Mouse (Mus musculus) megakaryocyte progenitor cell, adult 5-6 weeks (primary cell): Measurements from ENCODE around the gene Otud5. TPM values are rescaled to one million over a fixed set of nuclear protein-coding genes. Genes with fewer than 3 reads are reported as not detected.
"Not testable (repeated sequence)": the region's sequence is repeated elsewhere in the genome, so short reads cannot be mapped to it uniquely, and the experiment has no call there.

Experiments used
- ATAC-seq: replicated peaks from 2 replicates; pipeline ENCODE4 v1.8.0; 2016; ENCODE audit warnings: mild to moderate bottlenecking, moderate TSS enrichment, inconsistent platforms; ENCODE audit not compliant: poor library complexity
- total RNA-seq, 2 experiments: library from RNA; stranded (forward) in 1 of 2; stranded (reverse) in 1 of 2; fragments of 157-497, 149-512 nt in 1 of 2; fragments of 200-1000 nt in 1 of 2; gene quantifications; 2 replicates each; pipeline versions ENCODE4 v1.2.3 to v1.2.4; 2015 to 2017

Gene Otud5
- total RNA-seq (2015) = 33.0 and 33.7 TPM in 2 replicates
- total RNA-seq (2017) = 48.6 and 58.7 TPM in 2 replicates

GRCm38 (mm10) chrX:7841163-7842162 lies at the start of gene Otud5:
Gene Otud5, plus strand, starts transcription at chrX:7841364.
- ATAC-seq = peak; percentile 78

GRCm38 (mm10) chrX:7793361-7793760 lies 47.8 kb upstream of the Otud5 start:
- peak; percentile 62 for ATAC-seq

- peak; percentile 61 for ATAC-seq
Measured at GRCm38 (mm10) chrX:7795016-7795415, 46.1 kb upstream of the Otud5 start.

DNA sequence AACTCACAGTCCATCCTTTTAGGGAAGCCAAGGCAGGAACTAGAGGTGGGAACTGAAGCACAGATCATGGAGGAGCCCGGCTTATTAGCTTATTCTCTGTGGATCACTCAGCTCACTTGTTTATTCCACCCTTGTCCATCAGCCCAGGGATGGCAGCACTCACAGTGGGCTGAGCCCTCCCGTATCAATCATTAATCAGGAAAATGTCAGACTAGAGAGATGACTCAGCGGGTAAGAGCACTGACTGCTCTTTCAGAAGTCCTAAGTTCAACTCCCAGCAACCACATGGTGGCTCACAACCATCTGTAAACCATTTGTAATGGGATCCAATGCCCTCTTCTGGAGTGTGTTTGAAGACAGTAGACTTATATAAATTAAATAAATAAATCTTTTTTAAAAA lies 43.8 kb upstream of the Otud5 start:
- ATAC-seq = no peak

DNA sequence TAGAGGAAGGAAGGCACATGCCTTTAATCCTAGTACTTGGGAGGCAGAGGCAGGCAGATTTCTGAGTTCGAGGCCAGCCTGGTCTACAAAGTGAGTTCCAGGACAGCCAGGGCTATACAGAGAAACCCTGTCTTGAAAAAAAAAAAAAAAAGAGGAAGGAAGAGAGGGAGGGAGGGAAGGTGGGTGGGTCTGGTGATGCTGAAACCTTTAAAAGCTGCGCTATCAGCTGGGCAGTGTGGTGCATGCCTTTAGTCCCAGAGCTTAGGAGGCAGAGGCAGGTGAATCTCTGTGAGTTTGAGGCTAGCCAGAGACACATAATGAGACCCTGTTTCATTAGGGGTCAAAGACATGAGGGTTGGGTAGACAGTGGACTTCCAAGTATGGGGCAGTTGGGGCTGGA lies 39.0 kb upstream of the Otud5 start:
- ATAC-seq = not testable (repeated sequence)

GRCm38 (mm10) chrX:7815016-7815415 lies 26.1 kb upstream of the Otud5 start:
- peak; percentile 79 for ATAC-seq

DNA sequence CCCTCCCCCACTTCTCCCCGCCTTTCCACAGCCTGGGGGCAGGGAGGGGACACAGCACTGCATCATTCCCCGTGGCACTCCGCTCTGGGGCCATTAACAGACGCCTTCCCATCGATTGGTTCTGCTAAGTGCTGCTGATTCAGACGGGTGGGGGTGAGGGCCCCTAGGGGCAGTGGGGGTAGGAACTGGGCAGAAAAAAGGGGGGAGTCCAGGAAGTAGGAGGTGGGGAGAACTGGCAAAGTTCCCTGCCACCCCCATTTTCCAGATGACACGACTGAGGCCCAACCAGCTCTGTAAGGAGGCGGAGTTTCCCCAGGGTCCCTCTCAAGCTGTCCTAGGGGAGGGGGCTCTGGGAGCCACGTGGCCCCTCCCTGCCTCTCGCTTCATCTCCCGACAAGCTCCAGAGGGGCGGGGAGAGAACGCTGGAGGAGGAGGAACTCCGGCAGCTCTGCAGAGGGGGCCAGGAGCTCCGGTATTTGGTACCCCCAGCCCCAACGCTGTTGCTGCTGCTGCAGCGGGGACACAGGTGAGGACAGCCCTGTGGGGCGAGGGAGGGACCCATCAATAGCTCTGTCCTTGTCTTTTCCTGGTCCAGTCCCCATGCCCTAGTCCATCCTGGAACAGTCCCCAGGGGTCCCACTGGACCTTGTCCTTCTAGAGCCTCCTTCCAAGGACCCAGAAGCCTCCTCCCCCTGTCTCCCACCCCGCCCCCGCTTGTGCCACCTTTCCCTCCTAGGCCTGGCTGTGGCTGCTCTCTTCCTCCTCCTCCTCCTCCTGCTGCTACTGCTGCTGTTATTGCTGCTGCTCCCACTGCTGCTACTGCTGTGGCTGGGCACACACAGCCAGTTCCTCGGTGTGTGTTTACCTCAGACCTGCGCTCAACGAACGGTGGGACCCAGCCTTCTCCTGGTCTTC lies 19.0 kb upstream of the Otud5 start, which contains the start of gene Kcnd1:
Gene Kcnd1 (plus strand): TSS at position 425 of the 915 bp plus-strand sequence.
- ATAC-seq = peak; percentile 20

GRCm38 (mm10) chrX:7837146-7837545 lies 4.0 kb upstream of the Otud5 start:
- ATAC-seq = peak; percentile 35

GRCm38 (mm10) chrX:7840842-7841162 lies 362 bp upstream of the Otud5 start:
- no peak for ATAC-seq

- ATAC-seq = no peak
Measured at GRCm38 (mm10) chrX:7842318-7842717, 1.2 kb downstream of the Otud5 start.

- ATAC-seq = no peak
Measured at GRCm38 (mm10) chrX:7847845-7848244, 6.7 kb downstream of the Otud5 start.

GRCm38 (mm10) chrX:7854578-7854977 lies 13.4 kb downstream of the Otud5 start:
- peak; percentile 85 for ATAC-seq

DNA sequence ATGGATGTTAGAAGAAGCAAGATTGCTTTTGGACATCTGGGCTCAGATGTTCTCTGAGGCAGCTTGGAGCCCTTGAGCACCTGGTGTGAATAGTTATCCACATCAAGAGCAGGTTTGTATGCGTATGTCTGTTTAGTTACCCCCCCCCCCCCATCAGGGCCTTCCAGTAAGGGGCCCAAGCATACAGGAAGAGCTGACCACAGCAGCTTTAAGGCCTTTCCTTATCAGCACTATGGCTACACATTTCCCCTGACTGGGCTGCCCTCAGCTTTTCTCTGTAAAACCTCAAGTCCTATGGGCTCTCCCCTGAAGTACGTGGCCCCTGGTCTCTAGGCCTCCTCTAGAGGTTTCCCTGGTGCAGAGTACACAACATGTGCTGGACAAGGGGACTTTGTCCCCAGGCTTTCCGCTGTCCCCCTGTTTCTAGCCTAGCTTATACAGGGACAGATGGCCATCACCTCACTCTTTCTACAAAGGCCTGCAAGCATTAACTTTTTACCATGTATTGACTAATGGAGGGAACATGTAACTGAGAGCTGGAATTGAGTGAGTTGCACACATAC lies 18.1 kb downstream of the Otud5 start:
- ATAC-seq = peak; percentile 34; the same call in 1 of the 2 replicates

- no peak for ATAC-seq
Measured at GRCm38 (mm10) chrX:7863181-7863580, 22.0 kb downstream of the Otud5 start.

GRCm38 (mm10) chrX:7864551-7864950 lies 23.4 kb downstream of the Otud5 start:
- ATAC-seq = peak; percentile 48; the same call in 1 of the 2 replicates

DNA sequence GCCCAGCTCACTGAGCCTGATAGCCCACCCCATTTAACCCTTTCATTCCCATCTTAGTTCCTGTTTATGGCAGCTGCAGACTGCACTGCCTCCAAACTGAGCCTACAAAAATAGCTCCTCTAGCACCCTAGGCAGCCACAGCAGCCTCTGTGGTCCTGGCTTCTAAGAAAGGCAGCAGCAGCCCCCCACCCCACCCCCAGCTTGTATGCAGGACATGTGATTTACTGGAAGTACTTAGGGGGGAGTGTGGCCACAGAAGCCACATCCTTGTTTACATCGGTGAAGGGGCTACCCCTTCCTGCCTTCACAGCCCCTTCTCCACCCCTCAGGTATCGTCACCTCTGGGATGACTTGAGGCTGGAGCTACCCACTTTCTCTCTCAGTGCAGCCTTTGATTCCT lies 24.2 kb downstream of the Otud5 start:
- ATAC-seq = peak; percentile 55

DNA sequence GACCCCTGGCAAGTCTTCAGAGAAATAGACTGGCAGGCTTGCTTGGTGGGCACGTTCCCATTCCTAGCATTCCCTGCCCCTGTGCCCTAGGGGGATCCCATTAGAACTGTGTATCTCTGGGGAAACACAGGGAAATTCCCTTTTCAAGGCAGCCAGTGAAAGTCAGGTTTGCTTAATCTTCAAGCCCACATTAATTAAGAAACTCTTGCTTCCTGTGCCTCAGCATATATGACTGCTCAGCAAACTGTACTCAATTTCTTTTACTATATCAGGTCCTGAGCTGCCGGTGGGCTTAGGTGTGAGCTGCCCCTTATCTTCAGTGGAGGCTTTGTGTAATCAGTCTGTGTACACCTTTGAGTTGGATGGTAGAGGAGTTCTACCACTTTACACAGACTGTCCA lies 24.6 kb downstream of the Otud5 start:
- 0 out of 2 replicates have a peak, but pooled peaks have one; percentile 11 for ATAC-seq

- ATAC-seq = no peak
Measured at GRCm38 (mm10) chrX:7867141-7867540, 26.0 kb downstream of the Otud5 start.

- no peak for ATAC-seq
Measured at GRCm38 (mm10) chrX:7868506-7868905, 27.3 kb downstream of the Otud5 start.

- ATAC-seq = no peak
Measured at GRCm38 (mm10) chrX:7869826-7870225, 28.7 kb downstream of the Otud5 start.

DNA sequence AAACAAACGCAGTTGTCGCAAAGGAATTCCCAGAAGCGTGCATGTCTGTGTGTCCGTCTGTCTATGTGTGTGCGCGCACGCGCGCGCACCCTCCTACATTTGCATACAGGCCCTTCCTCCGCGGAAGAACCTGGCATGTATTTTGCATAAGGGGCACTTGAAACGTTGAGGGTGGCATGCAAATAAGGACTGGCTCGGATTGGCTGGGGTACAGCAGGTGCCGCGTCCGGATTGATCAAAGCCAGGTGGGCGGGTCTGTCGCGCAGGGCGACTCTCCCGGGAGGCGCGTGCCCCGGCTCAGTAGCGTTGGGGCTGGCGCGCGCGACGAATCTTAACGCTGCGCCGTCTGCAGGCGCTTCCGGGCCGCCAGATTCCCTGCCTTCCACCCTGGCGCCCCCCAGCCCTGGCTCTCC lies 36.8 kb downstream of the Otud5 start, which contains the start of gene Pim2:
Gene Pim2 (plus strand): TSS at position 256 of the 413 bp plus-strand sequence.
- peak; percentile 95 for ATAC-seq
